Mouse (Mus musculus) brain, embryonic 14.5 days (tissue): Measurements from ENCODE around the gene Vps13c.

Source experiments
- CTCF ChIP-seq: fragments of 200-500 bp; IDR thresholded peaks from 2 replicates; pipeline ENCODE4 v1.5.1; 2012; ENCODE audit warnings: inconsistent platforms, mild to moderate bottlenecking, moderate library complexity, borderline replicate concordance; ENCODE audit not compliant: insufficient read depth, insufficient read length; ENCODE audit errors: extremely low read depth
- POLR2A ChIP-seq: fragments of 200-500 bp; IDR thresholded peaks from 2 replicates; pipeline ENCODE4 v1.6.1; 2012; ENCODE audit warnings: mild to moderate bottlenecking, inconsistent platforms, borderline replicate concordance; ENCODE audit not compliant: poor library complexity, insufficient read depth, insufficient read length, severe bottlenecking; ENCODE audit errors: extremely low read depth

GRCm38 (mm10) chr9:67967011-67967410, 126.8 kb downstream of the Vps13c start:
- TF ChIP-seq POLR2A (no peak), CTCF (no peak)
